Mouse (Mus musculus) stomach, embryonic 15.5 days (tissue): Measurements from ENCODE around the gene Ddx39b. TPM values are rescaled to one million over a fixed set of nuclear protein-coding genes. Genes with fewer than 3 reads are reported as not detected.
A peak's percentile ranks its signal among the peaks of the same experiment; 100 is the strongest.

ENCODE experiments used
- ATAC-seq: fragments of 200-750 bp; cut with Nextera tagmentation; 2 replicates; pipeline ENCODE4 v1.8.0; 2017; ENCODE audit warnings: low read depth, moderate number of reproducible peaks, moderate TSS enrichment; ENCODE audit not compliant: insufficient read depth, low FRiP score
- H3K27ac ChIP-seq: fragments of 300-500 bp; sonication (generic); 2 replicates; pipeline ENCODE4 v1.5.1; 2015; ENCODE audit warnings: mild to moderate bottlenecking, inconsistent platforms
- H3K27me3 ChIP-seq: fragments of 300-500 bp; sonication (generic); replicated peaks from 2 replicates; pipeline ENCODE4 v1.6.1; 2015; ENCODE audit warnings: inconsistent platforms
- H3K36me3 ChIP-seq: fragments of 300-500 bp; sonication (generic); 2 replicates; pipeline ENCODE4 v1.6.1; 2015; ENCODE audit warnings: inconsistent platforms
- H3K4me1 ChIP-seq: fragments of 300-500 bp; sonication (generic); 2 replicates; pipeline ENCODE4 v1.6.1; 2015; ENCODE audit warnings: inconsistent platforms
- H3K4me2 ChIP-seq: fragments of 300-500 bp; sonication (generic); 2 replicates; pipeline ENCODE4 v1.6.1; 2015; ENCODE audit warnings: mild to moderate bottlenecking, inconsistent platforms
- H3K4me3 ChIP-seq: fragments of 300-500 bp; sonication (generic); replicated peaks from 2 replicates; pipeline ENCODE4 v1.5.1; 2015; ENCODE audit warnings: inconsistent platforms
- H3K9ac ChIP-seq: fragments of 300-500 bp; sonication (generic); 2 replicates; pipeline ENCODE4 v1.6.1; 2015; ENCODE audit warnings: inconsistent platforms
- H3K9me3 ChIP-seq: fragments of 300-500 bp; sonication (generic); 2 replicates; pipeline ENCODE4 v1.6.1; 2016; ENCODE audit warnings: inconsistent platforms
- WGBS: fragments of 180-500 bp; shearing (Covaris S2); methylation state at CpG from one replicate; pipeline ENCODE4 v1.1.7; 2015; 5-methylcytosine and 5-hydroxymethylcytosine counted together
- polyA plus RNA-seq: library from polyadenylated mRNA; unstranded; fragments of >200 nt; fragmentation: Nextera tagmentation; extraction: Ambion mirVana; gene quantifications from 2 replicates; pipeline ENCODE4 v1.2.1, GENCODE M21; 2015

The Ddx39b gene
- polyA plus RNA-seq, 1 experiment from 2014 or later = 361 TPM

GRCm38 (mm10) chr17:35257824-35258491 lies 16.4 kb downstream of the Ddx39b start:
- Histone ChIP-seq H3K9ac (no peak overlapping the region; the same call in 1 of the 2 replicates), H3K4me1 (peaks cover 7% of the 10 kb centered on the region; the same call in 1 of the 2 replicates), H3K4me3 (peak overlapping the region; percentile 24), H3K27ac (no peak overlapping the region), H3K9me3 (no peaks in the 10 kb centered on the region), H3K36me3 (peaks cover 9% of the 10 kb centered on the region; the same call in 1 of the 2 replicates), H3K27me3 (no peaks in the 10 kb centered on the region), H3K4me2 (peak overlapping the region; percentile 47)
- no peak for ATAC-seq
- 14% methylated on average over 17 of the region's 17 CpGs for WGBS

- Histone ChIP-seq H3K9ac (no peak overlapping the region), H3K27ac (0 out of 2 replicates have a peak overlapping the region, but pooled peaks have one; percentile 48), H3K27me3 (0 out of 2 replicates have a peak, but pooled peaks cover 3% of the 10 kb centered on the region), H3K9me3 (no peaks in the 10 kb centered on the region), H3K4me2 (no peak overlapping the region), H3K4me1 (peaks cover 7% of the 10 kb centered on the region; the same call in 1 of the 2 replicates), H3K36me3 (peaks cover 2% of the 10 kb centered on the region; the same call in 1 of the 2 replicates), H3K4me3 (no peak overlapping the region)
- ATAC-seq = no peak
- 50% methylated on average over 13 of the region's 14 CpGs for WGBS
Observed at GRCm38 (mm10) chr17:35258492-35259478, 17.2 kb downstream of the Ddx39b start.

- H3K27ac ChIP-seq = 0 out of 2 replicates have a peak overlapping the region, but pooled peaks have one; percentile 48
- H3K4me3 ChIP-seq = no peak overlapping the region
- no peak overlapping the region for H3K4me2 ChIP-seq
- 0 out of 2 replicates have a peak, but pooled peaks cover 3% of the 10 kb centered on the region for H3K27me3 ChIP-seq
- peaks cover 7% of the 10 kb centered on the region; the same call in 1 of the 2 replicates for H3K4me1 ChIP-seq
- H3K9me3 ChIP-seq = no peaks in the 10 kb centered on the region
- H3K36me3 ChIP-seq = no peaks in the 10 kb centered on the region
- no peak overlapping the region for H3K9ac ChIP-seq
- no peak for ATAC-seq
- 80% methylated on average over 4 of the region's 4 CpGs for WGBS
Observed at GRCm38 (mm10) chr17:35259621-35260020, 18.1 kb downstream of the Ddx39b start.

GRCm38 (mm10) chr17:35261651-35262050 lies 20.1 kb downstream of the Ddx39b start:
- 64% methylated on average over 13 of the region's 13 CpGs for WGBS
- Histone ChIP-seq H3K4me3 (no peak overlapping the region), H3K27me3 (0 out of 2 replicates have a peak, but pooled peaks cover 3% of the 10 kb centered on the region), H3K4me1 (peaks cover 7% of the 10 kb centered on the region; the same call in 1 of the 2 replicates), H3K27ac (no peak overlapping the region), H3K9me3 (no peaks in the 10 kb centered on the region), H3K36me3 (no peaks in the 10 kb centered on the region), H3K9ac (no peak overlapping the region), H3K4me2 (no peak overlapping the region)
- no peak for ATAC-seq

GRCm38 (mm10) chr17:35262664-35263522 lies 21.3 kb downstream of the Ddx39b start, which contains the start of gene H2-D1:
Gene H2-D1, plus strand, starts transcription at chr17:35262730.
- Histone ChIP-seq H3K9me3 (no peaks in the 10 kb centered on the region), H3K4me3 (peak within 1 kb of the TSS; percentile 69), H3K27me3 (0 out of 2 replicates have a peak, but pooled peaks cover 3% of the 10 kb centered on the region), H3K4me2 (peak within 1 kb of the TSS; percentile 99), H3K27ac (no peak within 1 kb of the TSS), H3K36me3 (no peaks in the 10 kb centered on the region), H3K4me1 (peaks cover 5% of the 10 kb centered on the region; the same call in 1 of the 2 replicates), H3K9ac (peak within 1 kb of the TSS; percentile 75)
- peak; percentile 87 for ATAC-seq
- 1% methylated on average over 70 of the region's 73 CpGs for WGBS

GRCm38 (mm10) chr17:35263523-35263883 lies 22.0 kb downstream of the Ddx39b start:
- no peaks in the 10 kb centered on the region for H3K36me3 ChIP-seq
- H3K4me3 ChIP-seq = peak overlapping the region; percentile 69
- no peaks in the 10 kb centered on the region for H3K9me3 ChIP-seq
- peak; percentile 27 for ATAC-seq
- no peak overlapping the region for H3K27ac ChIP-seq
- peaks cover 3% of the 10 kb centered on the region; the same call in 1 of the 2 replicates for H3K4me1 ChIP-seq
- 0 out of 2 replicates have a peak, but pooled peaks cover 3% of the 10 kb centered on the region for H3K27me3 ChIP-seq
- H3K4me2 ChIP-seq = peak overlapping the region; percentile 99
- WGBS = 2% methylated on average over 31 of the region's 31 CpGs
- H3K9ac ChIP-seq = peak overlapping the region; percentile 75

GRCm38 (mm10) chr17:35267399-35268086 lies 26.0 kb downstream of the Ddx39b start:
- H3K36me3 ChIP-seq = no peaks in the 10 kb centered on the region
- H3K27ac ChIP-seq = no peak overlapping the region
- no peak for ATAC-seq
- no peaks in the 10 kb centered on the region for H3K9me3 ChIP-seq
- 0 out of 2 replicates have a peak, but pooled peaks cover 3% of the 10 kb centered on the region for H3K27me3 ChIP-seq
- H3K4me2 ChIP-seq = no peak overlapping the region
- H3K4me3 ChIP-seq = no peak overlapping the region
- H3K9ac ChIP-seq = no peak overlapping the region
- 58% methylated on average over 1 of the region's 1 CpGs for WGBS
- no peaks in the 10 kb centered on the region for H3K4me1 ChIP-seq

- H3K36me3 ChIP-seq = no peaks in the 10 kb centered on the region
- no peak overlapping the region for H3K4me2 ChIP-seq
- no peak overlapping the region for H3K4me3 ChIP-seq
- no peaks in the 10 kb centered on the region for H3K27me3 ChIP-seq
- H3K9me3 ChIP-seq = no peaks in the 10 kb centered on the region
- no peak for ATAC-seq
- no peak overlapping the region for H3K27ac ChIP-seq
- 29% methylated on average over 3 of the region's 3 CpGs for WGBS
- H3K9ac ChIP-seq = no peak overlapping the region
- H3K4me1 ChIP-seq = no peaks in the 10 kb centered on the region
Observed at GRCm38 (mm10) chr17:35269653-35270347, 28.3 kb downstream of the Ddx39b start.

GRCm38 (mm10) chr17:35272249-35272648 lies 30.7 kb downstream of the Ddx39b start:
- ATAC-seq = no peak
- no peak overlapping the region for H3K9ac ChIP-seq
- no peak overlapping the region for H3K27ac ChIP-seq
- no peak overlapping the region for H3K4me2 ChIP-seq
- H3K4me3 ChIP-seq = no peak overlapping the region
- H3K4me1 ChIP-seq = no peaks in the 10 kb centered on the region
- no peaks in the 10 kb centered on the region for H3K9me3 ChIP-seq
- H3K27me3 ChIP-seq = peaks cover 21% of the 10 kb centered on the region
- H3K36me3 ChIP-seq = no peaks in the 10 kb centered on the region
- 62% methylated on average over 3 of the region's 3 CpGs for WGBS

GRCm38 (mm10) chr17:35274770-35275169 lies 33.2 kb downstream of the Ddx39b start:
- Histone ChIP-seq H3K4me2 (no peak overlapping the region), H3K9me3 (no peaks in the 10 kb centered on the region), H3K27ac (no peak overlapping the region), H3K36me3 (no peaks in the 10 kb centered on the region), H3K4me3 (no peak overlapping the region), H3K27me3 (peaks cover 21% of the 10 kb centered on the region), H3K9ac (no peak overlapping the region), H3K4me1 (no peaks in the 10 kb centered on the region)
- no peak for ATAC-seq
- WGBS = 3% methylated on average over 11 of the region's 11 CpGs
